In the genomic region with DNA sequence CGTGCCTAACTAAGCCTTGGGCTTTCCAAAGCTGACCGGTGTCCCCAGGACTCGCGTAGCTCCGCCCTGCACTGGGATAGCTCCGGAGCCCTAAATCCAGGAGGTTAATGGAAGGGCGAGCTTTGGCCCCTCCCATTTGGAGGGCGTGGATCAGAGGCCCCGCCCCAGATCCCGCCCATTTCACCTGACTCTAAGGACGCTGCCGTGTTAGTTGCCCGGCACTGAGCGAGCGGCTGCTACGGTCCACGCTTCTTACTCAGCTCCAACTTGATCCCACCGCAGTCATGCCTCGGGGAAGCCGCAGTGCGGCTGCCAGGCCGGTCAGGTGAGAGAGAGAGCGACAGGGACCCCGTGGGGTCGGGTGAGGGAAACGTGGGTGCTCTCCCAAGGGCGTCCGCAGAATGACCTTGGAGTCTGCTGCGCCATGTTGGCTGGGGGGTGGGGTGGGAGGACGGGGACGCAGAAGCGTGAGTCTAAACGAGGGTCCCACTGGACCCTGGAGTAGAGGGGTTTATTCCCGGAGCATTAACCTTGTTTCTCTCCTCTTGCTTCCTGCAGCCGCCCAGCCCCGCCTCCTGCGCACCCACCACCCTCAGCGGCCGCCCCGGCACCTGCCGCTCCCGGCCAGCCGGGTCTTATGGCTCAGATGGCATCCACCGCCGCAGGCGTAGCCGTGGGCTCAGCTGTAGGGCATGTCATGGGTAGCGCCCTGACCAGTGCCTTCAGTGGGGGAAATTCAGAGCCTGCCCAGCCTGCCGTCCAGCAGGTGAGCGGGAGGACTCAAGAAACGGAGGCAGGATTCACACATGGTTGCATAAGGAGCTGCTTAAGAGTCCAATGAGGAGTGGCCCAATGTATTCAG, we compare ENCODE assay signal across 8 mouse cellular contexts. TPM values are rescaled to one million over a fixed set of nuclear protein-coding genes. Genes with fewer than 3 reads are reported as not detected.
DNase-seq lines count a peak whose midpoint lies in the region; ATAC-seq lines count a peak whose summit lies in the region.

A gene (minus strand): TSS at position 817 of the 862 bp plus-strand sequence.

- peak; percentile 78 for DNase-seq in adrenal gland, adult 8-10 months
- peak; percentile 90 for DNase-seq in embryo, embryonic 10.5 days (ENCODE audit: low spot score)
- DNase-seq in gastrocnemius, postnatal 14 days, result peak; percentile 62
- peak; percentile 91 for DNase-seq in intestine, embryonic 14.5 days (ENCODE audit: low spot score)
- peak; percentile 67 to 69 for DNase-seq in left cerebral cortex, postnatal 14 days (ENCODE audit: low spot score in 2 of 2)
- peak; percentile 78 for DNase-seq in right cerebral cortex, postnatal 25 days
- DNase-seq in adipocyte (ENCODE audit: low spot score), result no peak

- no peaks in the 10 kb centered on the region for H3K9me3 ChIP-seq in intestine, embryonic 14.5 days (ENCODE audit: control insufficient read depth, low read length)

- intact Hi-C loops in gastrocnemius, postnatal 14 days (cut with DNase I; ENCODE audit: low total_unique reads), result no loop called here
- intact Hi-C loops in left cerebral cortex, postnatal 14 days (cut with DNase I), result no loop called here

- no peaks in the 10 kb centered on the region for H3K36me3 ChIP-seq in intestine, embryonic 14.5 days (ENCODE audit: control insufficient read depth, insufficient read depth, low read length)

- WGBS in intestine, embryonic 14.5 days, result 2% methylated on average over 51 of the region's 51 CpGs

- H3K9ac ChIP-seq in intestine, embryonic 14.5 days (ENCODE audit: low read length), result peak within 1 kb of the TSS; percentile 51

- peak within 1 kb of the TSS; percentile 62 for H3K4me3 ChIP-seq in intestine, embryonic 14.5 days (ENCODE audit: low read depth, low read length)

- peak; percentile 69 for ATAC-seq in intestine, embryonic 14.5 days (replicated peaks; ENCODE audit: low FRiP score, low TSS enrichment, low read depth)
- ATAC-seq in megakaryocyte progenitor cell, adult 5-6 weeks (replicated peaks; ENCODE audit: poor library complexity), result peak; percentile 80

- peaks cover 10% of the 10 kb centered on the region for H3K27me3 ChIP-seq in intestine, embryonic 14.5 days (replicated peaks; ENCODE audit: control insufficient read depth, insufficient read depth, low read length)

- H3K4me2 ChIP-seq in intestine, embryonic 14.5 days (ENCODE audit: low read length), result peak within 1 kb of the TSS; percentile 80

- H3K4me1 ChIP-seq in intestine, embryonic 14.5 days (replicated peaks; ENCODE audit: control insufficient read depth, insufficient read depth, low read length), result peaks cover 5% of the 10 kb centered on the region

- no peak within 1 kb of the TSS for H3K27ac ChIP-seq in intestine, embryonic 14.5 days (ENCODE audit: low read depth)

RNA-seq across cellular contexts. Expression of the gene that starts here (rescaled TPM):
- 10 to 100 TPM in 2 of 4 experiments, 1 to 10 TPM in 2; 7.7 to 21.1 (median 13.2) TPM for total RNA-seq in adrenal gland, adult 8-10 months (2022)
- total RNA-seq in gastrocnemius, postnatal 14 days (2021), result 1 to 10 TPM; 3.5 to 4.8 TPM
- 40.9 and 56.8 TPM in 2 replicates for polyA plus RNA-seq in intestine, embryonic 14.5 days (2014; fragmentation: Nextera tagmentation; extraction: Ambion mirVana)
- 1 to 10 TPM; 1.7 to 2.3 TPM for total RNA-seq in left cerebral cortex, postnatal 14 days (2021)
- total RNA-seq in megakaryocyte progenitor cell, adult 5-6 weeks (2015), result 0.57 TPM in 1 of 2 replicates, not detected in the other
- total RNA-seq in megakaryocyte progenitor cell, adult 5-6 weeks (2017), result 10.1 TPM in 1 of 2 replicates, not detected in the other
